Mouse (Mus musculus) ES-E14 (cell line): ENCODE results near the gene Edem2. TPM values are rescaled to one million over a fixed set of nuclear protein-coding genes. Genes with fewer than 3 reads are reported as not detected.

Source experiments
- DNase-seq: peaks from one replicate; pipeline ENCODE4 v3.0.0-alpha.2; 2013; ENCODE audit warnings: low read depth, low spot score
- H3K27ac ChIP-seq: 2 replicates; pipeline ENCODE4 v1.5.1; 2012; ENCODE audit warnings: low read depth, mild to moderate bottlenecking, low read length, moderate library complexity, mixed read lengths; ENCODE audit not compliant: poor library complexity, insufficient read depth, severe bottlenecking
- H3K36me3 ChIP-seq: 2 replicates; pipeline ENCODE4 v1.6.1; 2012; ENCODE audit warnings: mild to moderate bottlenecking, low read length, moderate library complexity, mixed read lengths; ENCODE audit not compliant: control insufficient read depth, poor library complexity, insufficient read depth, severe bottlenecking
- H3K4me1 ChIP-seq, 2 experiments: fragments of 150-350 bp in 1 of 2; sonication (generic) in 1 of 2; 2 replicates each; pipeline ENCODE4 v1.6.1; 2012; ENCODE audit warnings: low read length in 2 of 2, mild to moderate bottlenecking in 1 of 2, mixed read lengths in 1 of 2; ENCODE audit not compliant: control insufficient read depth in 2 of 2, insufficient read depth in 2 of 2, poor library complexity in 1 of 2
- H3K4me3 ChIP-seq, 2 experiments: fragments of 150-350 bp in 1 of 2; sonication (generic) in 1 of 2; 2 replicates each; pipeline ENCODE4 v1.5.1; 2012; ENCODE audit warnings: low read length in 2 of 2, low read depth in 1 of 2, mild to moderate bottlenecking in 1 of 2, mixed read lengths in 1 of 2; ENCODE audit not compliant: insufficient read depth in 1 of 2, poor library complexity in 1 of 2, severe bottlenecking in 1 of 2
- H3K9ac ChIP-seq: 2 replicates; pipeline ENCODE4 v1.6.1; 2012; ENCODE audit warnings: low read depth, mild to moderate bottlenecking, low read length, mixed read lengths; ENCODE audit not compliant: poor library complexity, insufficient read depth, severe bottlenecking
- H3K9me3 ChIP-seq: fragments of 150-350 bp; sonication (generic); 2 replicates; pipeline ENCODE4 v1.6.1; 2012; ENCODE audit warnings: low read depth, mild to moderate bottlenecking, low read length; ENCODE audit not compliant: control insufficient read depth, insufficient read depth
- CHD2 ChIP-seq: IDR thresholded peaks from 2 replicates; pipeline ENCODE4 v1.6.1; 2014; ENCODE audit warnings: mild to moderate bottlenecking, low read depth, low read length, inconsistent platforms
- HCFC1 ChIP-seq: IDR thresholded peaks from 2 replicates; pipeline ENCODE4 v1.6.1; 2012; ENCODE audit warnings: low read length, inconsistent platforms, borderline replicate concordance; ENCODE audit not compliant: insufficient read depth
- MAFK ChIP-seq: IDR thresholded peaks from 2 replicates; pipeline ENCODE4 v1.6.1; 2014; ENCODE audit warnings: mild to moderate bottlenecking, low read depth, low read length, inconsistent platforms; ENCODE audit not compliant: insufficient read depth
- ZC3H11A ChIP-seq: IDR thresholded peaks from 2 replicates; pipeline ENCODE4 v1.6.1; 2012; ENCODE audit warnings: low read depth, mild to moderate bottlenecking, inconsistent platforms, low read length, borderline replicate concordance
- ZNF384 ChIP-seq: IDR thresholded peaks from 2 replicates; pipeline ENCODE4 v1.6.1; 2012; ENCODE audit warnings: low read depth, low read length, inconsistent platforms
- in situ Hi-C, 2 experiments: fragments of 600-800 bp; cut with MboI; formaldehyde crosslinking; loops; one replicate each; pipeline ENCODE4 v1.15.1; 2025; ENCODE audit warnings: low sequenced_read_pairs in 2 of 2, inconsistent platforms in 1 of 2; ENCODE audit not compliant: unreplicated experiment in 2 of 2
- total RNA-seq: library from RNA; depleted of rRNA; stranded (reverse); fragments of 300-350 nt; gene quantifications from 2 replicates; pipeline ENCODE4 v1.2.3, GENCODE M21; 2012

Gene Edem2
- total RNA-seq, 1 experiment, result 38.4 TPM

DNA sequence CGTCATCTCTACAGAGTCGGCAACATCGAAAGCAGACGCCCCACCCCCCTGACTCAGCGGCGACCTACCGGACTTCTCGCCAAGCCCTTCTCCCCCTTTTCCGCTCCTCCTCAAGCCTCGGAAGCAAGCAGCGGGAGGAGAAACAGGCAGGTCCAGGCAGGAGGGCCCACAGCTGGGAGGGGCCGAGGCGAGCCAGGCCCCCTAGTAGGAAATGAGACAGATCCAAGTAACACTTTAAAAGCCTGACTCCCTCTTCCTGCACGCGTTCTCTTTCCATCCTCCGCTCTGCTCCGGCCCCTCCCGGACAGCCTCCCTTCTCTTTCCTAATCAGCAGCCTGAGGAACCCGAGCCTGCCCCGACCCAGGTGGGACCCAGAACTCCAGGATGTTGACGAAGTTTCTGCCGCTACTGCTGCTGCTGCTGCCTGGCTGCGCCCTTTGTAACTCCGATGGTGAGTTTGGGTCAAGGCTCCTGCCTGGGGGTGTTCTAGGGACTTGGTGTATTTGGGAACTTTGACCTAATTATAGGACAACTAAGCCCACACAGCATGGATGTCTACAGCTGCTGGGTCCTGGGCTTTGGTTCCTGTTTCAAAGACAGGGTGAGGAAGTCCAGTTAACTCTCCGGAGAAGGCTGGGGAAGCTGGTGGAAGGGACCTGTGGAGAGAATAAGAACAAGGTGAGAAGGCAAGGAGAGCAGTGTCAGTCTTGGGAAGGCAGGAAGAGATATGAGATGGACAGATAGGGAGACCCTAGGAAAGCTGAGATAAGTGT, 21.9 kb upstream of the Edem2 start, which contains the start of gene Procr:
Gene Procr, plus strand, starts transcription at position 104 of the 773 bp plus-strand sequence.
- TF ChIP-seq MAFK, result no peak
- TF ChIP-seq ZNF384, result no peak
- no peak for TF ChIP-seq HCFC1
- no peak for TF ChIP-seq CHD2
- no peak for TF ChIP-seq ZC3H11A
- no peak for DNase-seq
- Histone ChIP-seq H3K9me3 (no peaks in the 10 kb centered on the region), H3K27ac (no peak within 1 kb of the TSS), H3K9ac (peak within 1 kb of the TSS; percentile 46), H3K36me3 (no peaks in the 10 kb centered on the region), H3K4me3 (peak within 1 kb of the TSS; percentile 31 to 51), H3K4me1 (peaks cover 0 to 2% of the 10 kb centered on the region in 2 experiments; a peak in 1 of 4 replicates)
- in situ Hi-C loops, result loop anchor here in 1 of 2 experiments (10.0 kb wide), 1 partner anchor 236 kb away; the partner anchor contains the start of genes Acss2 and Ggt7

DNA sequence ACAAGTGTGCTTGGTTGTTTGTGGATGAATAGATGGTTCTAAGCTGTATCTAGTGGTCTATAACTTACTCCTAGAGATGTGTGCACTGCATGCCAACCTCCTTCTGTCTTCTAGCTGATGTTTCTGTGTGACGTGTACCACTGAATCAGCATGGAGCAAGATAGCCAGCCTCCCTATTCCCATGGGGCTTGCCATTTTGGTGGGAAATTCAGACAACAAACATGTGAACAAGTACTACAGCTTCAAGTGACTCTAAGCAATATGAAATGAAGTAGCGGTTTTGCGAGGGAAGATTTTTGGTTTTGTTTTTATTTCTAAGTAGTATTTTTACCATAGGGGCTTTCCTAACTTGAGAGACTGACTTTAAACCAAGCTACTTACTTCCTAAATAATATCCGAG, 20.1 kb upstream of the Edem2 start:
- no peak for TF ChIP-seq ZNF384
- TF ChIP-seq MAFK, result no peak
- no peak for TF ChIP-seq HCFC1
- no peak for TF ChIP-seq CHD2
- TF ChIP-seq ZC3H11A, result no peak
- in situ Hi-C loops, result no loop called here
- no peaks in the 10 kb centered on the region for H3K9me3 ChIP-seq
- H3K4me1 ChIP-seq, result peaks cover 0 to 2% of the 10 kb centered on the region in 2 experiments; a peak in 1 of 4 replicates
- no peak overlapping the region for H3K27ac ChIP-seq
- DNase-seq, result no peak
- no peak overlapping the region for H3K4me3 ChIP-seq
- no peaks in the 10 kb centered on the region for H3K36me3 ChIP-seq
- H3K9ac ChIP-seq, result no peak overlapping the region

DNA sequence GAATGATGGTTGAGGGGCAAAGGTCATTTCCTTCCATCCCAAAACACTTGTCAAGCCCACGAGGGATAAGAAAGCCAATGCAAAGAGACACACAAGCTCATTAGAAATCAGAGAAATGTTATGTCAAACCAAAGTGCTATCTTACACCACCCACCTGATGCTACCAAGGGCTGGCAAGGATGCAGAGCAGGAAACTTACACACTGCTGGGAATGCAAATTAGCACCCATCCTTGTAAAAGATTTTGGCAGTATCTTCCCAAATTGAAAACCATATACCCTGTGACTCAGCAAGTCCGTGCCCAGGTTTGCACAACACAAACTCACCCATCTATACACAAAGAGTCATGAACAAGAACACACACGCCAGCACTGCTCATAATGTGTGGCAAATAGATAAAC, 16.2 kb upstream of the Edem2 start:
- no peaks in the 10 kb centered on the region for H3K9me3 ChIP-seq
- no peak for DNase-seq
- H3K27ac ChIP-seq, result no peak overlapping the region
- no peaks in the 10 kb centered on the region for H3K36me3 ChIP-seq
- in situ Hi-C loops, result no loop called here
- peaks cover 2 to 8% of the 10 kb centered on the region in 2 experiments; a peak in 3 of 4 replicates for H3K4me1 ChIP-seq
- H3K9ac ChIP-seq, result no peak overlapping the region
- TF ChIP-seq HCFC1 (no peak), ZC3H11A (no peak), ZNF384 (no peak), CHD2 (no peak)
- H3K4me3 ChIP-seq, result no peak overlapping the region

DNA sequence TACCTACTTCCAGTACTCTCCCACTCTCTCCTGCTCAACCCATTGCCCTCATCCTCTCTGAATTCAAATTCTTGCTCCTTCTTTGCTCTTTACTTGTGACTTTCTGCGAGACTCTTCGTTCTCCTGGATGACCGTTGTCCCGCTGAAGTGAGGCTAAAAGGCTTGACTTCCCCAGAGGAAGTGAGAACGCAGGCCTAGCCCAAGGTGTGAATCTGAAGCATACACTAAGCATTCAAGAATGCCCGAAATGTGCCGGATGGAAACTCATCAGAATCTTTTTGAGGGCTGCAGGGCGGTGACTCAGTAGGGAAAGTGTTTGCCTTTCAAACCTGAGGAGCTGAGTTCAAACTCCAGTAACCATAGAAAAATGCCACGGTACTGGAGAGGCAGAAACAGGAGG, 14.1 kb upstream of the Edem2 start:
- Histone ChIP-seq H3K27ac (no peak overlapping the region), H3K4me1 (peaks cover 2 to 12% of the 10 kb centered on the region in 2 experiments; a peak in 3 of 4 replicates), H3K9me3 (no peaks in the 10 kb centered on the region), H3K4me3 (no peak overlapping the region), H3K9ac (no peak overlapping the region), H3K36me3 (no peaks in the 10 kb centered on the region)
- no peak for DNase-seq
- TF ChIP-seq ZC3H11A (no peak), CHD2 (no peak), ZNF384 (no peak)
- in situ Hi-C loops, result no loop called here
